Mouse (Mus musculus): Measurements from ENCODE around the gene Sun3. TPM values are rescaled to one million over a fixed set of nuclear protein-coding genes. Genes with fewer than 3 reads are reported as not detected.

The Sun3 gene
- polyA plus RNA-seq, 1 experiment from 2014 or later = not detected

GRCm38 (mm10) chr11:9031530-9031929 is 17.3 kb downstream of the Sun3 start:
- no peak overlapping the region for H3K4me3 ChIP-seq (replicated peaks)
- no peak for ATAC-seq (ENCODE audit: insufficient number of reproducible peaks, insufficient read depth, low FRiP score, low TSS enrichment, low read depth)
- no peaks in the 10 kb centered on the region for H3K4me1 ChIP-seq (replicated peaks)
- peaks cover 2% of the 10 kb centered on the region; the same call in 1 of the 2 replicates for H3K27me3 ChIP-seq
- H3K36me3 ChIP-seq = no peaks in the 10 kb centered on the region
- H3K27ac ChIP-seq = no peak overlapping the region
- H3K9me3 ChIP-seq = no peaks in the 10 kb centered on the region
- WGBS = 95% methylated on average over 2 of the region's 2 CpGs
- H3K4me2 ChIP-seq = no peak overlapping the region
- H3K9ac ChIP-seq (replicated peaks) = no peak overlapping the region

GRCm38 (mm10) chr11:9025211-9025610 is 23.6 kb downstream of the Sun3 start:
- no peak overlapping the region for H3K4me2 ChIP-seq
- no peak for ATAC-seq (ENCODE audit: insufficient number of reproducible peaks, insufficient read depth, low FRiP score, low TSS enrichment, low read depth)
- no peaks in the 10 kb centered on the region for H3K36me3 ChIP-seq
- H3K9me3 ChIP-seq = no peaks in the 10 kb centered on the region
- no peak overlapping the region for H3K4me3 ChIP-seq (replicated peaks)
- H3K4me1 ChIP-seq (replicated peaks) = no peaks in the 10 kb centered on the region
- 78% methylated on average over 3 of the region's 3 CpGs for WGBS
- no peak overlapping the region for H3K9ac ChIP-seq (replicated peaks)
- H3K27me3 ChIP-seq = 0 out of 2 replicates have a peak, but pooled peaks cover 4% of the 10 kb centered on the region
- H3K27ac ChIP-seq = no peak overlapping the region

- Histone ChIP-seq H3K4me2 (no peak overlapping the region), H3K9ac (replicated peaks) (no peak overlapping the region), H3K27ac (no peak overlapping the region), H3K27me3 (0 out of 2 replicates have a peak, but pooled peaks cover 4% of the 10 kb centered on the region), H3K36me3 (no peaks in the 10 kb centered on the region), H3K4me1 (replicated peaks) (no peaks in the 10 kb centered on the region), H3K4me3 (replicated peaks) (no peak overlapping the region), H3K9me3 (no peaks in the 10 kb centered on the region)
- 79% methylated on average over 7 of the region's 7 CpGs for WGBS
- no peak for ATAC-seq (ENCODE audit: insufficient number of reproducible peaks, insufficient read depth, low FRiP score, low TSS enrichment, low read depth)
These were observed 24.0 kb downstream of the Sun3 start for GRCm38 (mm10) chr11:9024782-9025181.

- Histone ChIP-seq H3K4me1 (replicated peaks) (no peaks in the 10 kb centered on the region), H3K9ac (replicated peaks) (no peak overlapping the region), H3K36me3 (no peaks in the 10 kb centered on the region), H3K4me2 (no peak overlapping the region), H3K27me3 (peaks cover 21% of the 10 kb centered on the region), H3K4me3 (replicated peaks) (no peak overlapping the region), H3K9me3 (no peaks in the 10 kb centered on the region), H3K27ac (no peak overlapping the region)
- ATAC-seq (ENCODE audit: insufficient number of reproducible peaks, insufficient read depth, low FRiP score, low TSS enrichment, low read depth) = no peak
- WGBS = 91% methylated on average over 5 of the region's 5 CpGs
These were observed 28.6 kb downstream of the Sun3 start for GRCm38 (mm10) chr11:9020207-9020606.

- WGBS = 76% methylated on average over 6 of the region's 6 CpGs
- no peak overlapping the region for H3K27ac ChIP-seq
- no peak overlapping the region for H3K4me2 ChIP-seq
- H3K27me3 ChIP-seq = peaks cover 19% of the 10 kb centered on the region
- H3K4me3 ChIP-seq (replicated peaks) = no peak overlapping the region
- no peaks in the 10 kb centered on the region for H3K36me3 ChIP-seq
- H3K9ac ChIP-seq (replicated peaks) = no peak overlapping the region
- H3K4me1 ChIP-seq (replicated peaks) = no peaks in the 10 kb centered on the region
- no peaks in the 10 kb centered on the region for H3K9me3 ChIP-seq
- ATAC-seq (ENCODE audit: insufficient number of reproducible peaks, insufficient read depth, low FRiP score, low TSS enrichment, low read depth) = no peak
These were observed 30.1 kb downstream of the Sun3 start for GRCm38 (mm10) chr11:9018491-9019267.

- H3K36me3 ChIP-seq = no peaks in the 10 kb centered on the region
- peaks cover 6% of the 10 kb centered on the region for H3K4me1 ChIP-seq (replicated peaks)
- 42% methylated on average over 3 of the region's 3 CpGs for WGBS
- no peak overlapping the region for H3K4me3 ChIP-seq (replicated peaks)
- no peak overlapping the region for H3K9ac ChIP-seq (replicated peaks)
- H3K27ac ChIP-seq = no peak overlapping the region
- H3K9me3 ChIP-seq = no peaks in the 10 kb centered on the region
- H3K4me2 ChIP-seq = no peak overlapping the region
- ATAC-seq (ENCODE audit: insufficient number of reproducible peaks, insufficient read depth, low FRiP score, low TSS enrichment, low read depth) = no peak
- peaks cover 22% of the 10 kb centered on the region for H3K27me3 ChIP-seq
These were observed 34.1 kb downstream of the Sun3 start for GRCm38 (mm10) chr11:9014740-9015139.

- H3K27ac ChIP-seq = peak overlapping the region; percentile 96
- 0% methylated on average over 3 of the region's 3 CpGs for WGBS
- peak; percentile 21; the same call in 1 of the 2 replicates for ATAC-seq (ENCODE audit: insufficient number of reproducible peaks, insufficient read depth, low FRiP score, low TSS enrichment, low read depth)
These were observed 37.4 kb downstream of the Sun3 start for GRCm38 (mm10) chr11:9011348-9011747.

GRCm38 (mm10) chr11:9010853-9011339 is 37.9 kb downstream of the Sun3 start, which contains the start of gene Hus1:
Gene Hus1 (minus strand): TSS chr11:9011191.
- peak within 1 kb of the TSS; percentile 88 for H3K9ac ChIP-seq (replicated peaks)
- under 1% methylated on average over 43 of the region's 43 CpGs for WGBS

More at GRCm38 (mm10) chr11:9011348-9011747, 37.4 kb downstream of the Sun3 start:
- H3K4me1 ChIP-seq (replicated peaks) = peaks cover 9% of the 10 kb centered on the region
- peaks cover 12% of the 10 kb centered on the region; the same call in 1 of the 2 replicates for H3K27me3 ChIP-seq
- H3K9me3 ChIP-seq = no peaks in the 10 kb centered on the region
- H3K9ac ChIP-seq (replicated peaks) = peak overlapping the region; percentile 88
- peak overlapping the region; percentile 69 for H3K4me2 ChIP-seq
- H3K36me3 ChIP-seq = peaks cover 16% of the 10 kb centered on the region
- H3K4me3 ChIP-seq (replicated peaks) = peak overlapping the region; percentile 72

GRCm38 (mm10) chr11:9010416-9010815 is 38.4 kb downstream of the Sun3 start:
- peaks cover 6% of the 10 kb centered on the region; the same call in 1 of the 2 replicates for H3K27me3 ChIP-seq
- H3K36me3 ChIP-seq = peaks cover 24% of the 10 kb centered on the region
- H3K4me2 ChIP-seq = peak overlapping the region; percentile 69
- peak overlapping the region; percentile 96 for H3K27ac ChIP-seq
- peaks cover 9% of the 10 kb centered on the region for H3K4me1 ChIP-seq (replicated peaks)
- H3K9me3 ChIP-seq = no peaks in the 10 kb centered on the region
- peak; percentile 69; the same call in 1 of the 2 replicates for ATAC-seq (ENCODE audit: insufficient number of reproducible peaks, insufficient read depth, low FRiP score, low TSS enrichment, low read depth)
- WGBS = under 1% methylated on average over 7 of the region's 7 CpGs
- peak overlapping the region; percentile 72 for H3K4me3 ChIP-seq (replicated peaks)
- peak overlapping the region; percentile 88 for H3K9ac ChIP-seq (replicated peaks)

More at GRCm38 (mm10) chr11:9010853-9011339, 37.9 kb downstream of the Sun3 start, which contains the start of gene Hus1:
- Histone ChIP-seq H3K36me3 (peaks cover 19% of the 10 kb centered on the region), H3K27me3 (peaks cover 9% of the 10 kb centered on the region; the same call in 1 of the 2 replicates), H3K4me2 (peak within 1 kb of the TSS; percentile 69), H3K27ac (peak within 1 kb of the TSS; percentile 96), H3K4me1 (replicated peaks) (peaks cover 9% of the 10 kb centered on the region), H3K9me3 (no peaks in the 10 kb centered on the region), H3K4me3 (replicated peaks) (peak within 1 kb of the TSS; percentile 72)
- ATAC-seq (ENCODE audit: insufficient number of reproducible peaks, insufficient read depth, low FRiP score, low TSS enrichment, low read depth) = peak; percentile 94

- Histone ChIP-seq H3K27ac (no peak overlapping the region), H3K4me2 (no peak overlapping the region), H3K9ac (replicated peaks) (no peak overlapping the region), H3K4me1 (replicated peaks) (peaks cover 9% of the 10 kb centered on the region), H3K4me3 (replicated peaks) (no peak overlapping the region), H3K36me3 (peaks cover 40% of the 10 kb centered on the region), H3K9me3 (no peaks in the 10 kb centered on the region), H3K27me3 (peaks cover 3% of the 10 kb centered on the region; the same call in 1 of the 2 replicates)
- WGBS = 92% methylated on average over 5 of the region's 5 CpGs
- no peak for ATAC-seq (ENCODE audit: insufficient number of reproducible peaks, insufficient read depth, low FRiP score, low TSS enrichment, low read depth)
These were observed 40.0 kb downstream of the Sun3 start for GRCm38 (mm10) chr11:9008761-9009160.

GRCm38 (mm10) chr11:8988084-8988483 is 60.7 kb downstream of the Sun3 start:
- no peak for ATAC-seq (ENCODE audit: insufficient number of reproducible peaks, insufficient read depth, low FRiP score, low TSS enrichment, low read depth)
- Histone ChIP-seq H3K9me3 (no peaks in the 10 kb centered on the region), H3K27me3 (0 out of 2 replicates have a peak, but pooled peaks cover 2% of the 10 kb centered on the region), H3K27ac (no peak overlapping the region), H3K4me3 (replicated peaks) (no peak overlapping the region), H3K36me3 (peaks cover 21% of the 10 kb centered on the region), H3K9ac (replicated peaks) (no peak overlapping the region), H3K4me2 (no peak overlapping the region), H3K4me1 (replicated peaks) (peaks cover 4% of the 10 kb centered on the region; the same call in 1 of the 2 replicates)
- WGBS = 78% methylated on average over 4 of the region's 4 CpGs
